8 mouse cellular contexts compared by ENCODE assay signal in the genomic region with DNA sequence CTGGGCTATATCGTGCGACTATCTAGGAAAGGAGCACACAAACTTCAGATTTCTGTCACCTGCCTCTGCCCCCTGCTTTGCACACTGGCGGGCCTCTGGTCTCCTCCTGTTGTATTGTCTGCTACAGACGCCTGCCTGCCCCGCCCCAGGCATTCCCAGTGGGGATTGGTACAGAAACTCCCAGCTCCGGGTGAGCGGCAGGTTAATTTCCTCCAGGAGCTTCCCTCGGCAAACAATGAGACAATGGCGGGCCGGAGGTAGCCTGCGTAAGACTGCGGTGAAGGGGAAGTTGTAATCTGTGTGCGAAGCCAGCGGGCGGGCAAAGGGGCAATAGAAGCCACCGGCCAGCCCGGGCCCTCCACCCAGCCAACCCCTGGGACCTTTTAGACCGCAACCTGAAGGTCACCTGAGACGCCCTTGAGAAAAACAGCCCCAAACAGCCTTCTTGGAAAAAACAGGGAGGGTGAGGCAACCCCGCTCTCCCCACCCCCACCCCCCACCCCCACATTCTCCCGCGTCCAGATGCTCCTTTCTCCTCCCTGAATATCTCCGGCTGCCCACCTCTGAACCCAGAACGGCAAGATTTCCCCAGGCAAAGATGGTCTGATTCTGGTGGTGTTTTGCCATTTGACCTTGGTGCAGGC. TPM values are rescaled to one million over a fixed set of nuclear protein-coding genes. Genes with fewer than 3 reads are reported as not detected.
DNase-seq lines count a peak whose midpoint lies in the region; ATAC-seq lines count a peak whose summit lies in the region.

No protein-coding gene starts in this region.

- no peak overlapping the region for H3K27ac ChIP-seq in forebrain, embryonic 14.5 days (ENCODE audit: low read depth, low read length)
- peak overlapping the region; percentile 66 for H3K27ac ChIP-seq in hindbrain, embryonic 10.5 days
- H3K27ac ChIP-seq in limb, embryonic 11.5 days (replicated peaks; ENCODE audit: low read depth, low read length): no peak overlapping the region
- no peak overlapping the region for H3K27ac ChIP-seq in neural tube, embryonic 14.5 days (ENCODE audit: low read depth, low read length)

- H3K4me3 ChIP-seq in forebrain, embryonic 14.5 days (ENCODE audit: low read depth, low read length): no peak overlapping the region
- H3K4me3 ChIP-seq in hindbrain, embryonic 10.5 days: peak overlapping the region; percentile 27
- no peak overlapping the region for H3K4me3 ChIP-seq in limb, embryonic 11.5 days (ENCODE audit: low read depth, low read length)
- no peak overlapping the region for H3K4me3 ChIP-seq in neural tube, embryonic 14.5 days (ENCODE audit: low read depth, low read length)

- peaks cover 2% of the 10 kb centered on the region; the same call in 1 of the 2 replicates for H3K4me1 ChIP-seq in forebrain, embryonic 14.5 days (ENCODE audit: control insufficient read depth, insufficient read depth, low read length)
- H3K4me1 ChIP-seq in hindbrain, embryonic 10.5 days (replicated peaks): peaks cover 20% of the 10 kb centered on the region
- H3K4me1 ChIP-seq in limb, embryonic 11.5 days (ENCODE audit: control insufficient read depth, insufficient read depth, low read length): no peaks in the 10 kb centered on the region
- no peaks in the 10 kb centered on the region for H3K4me1 ChIP-seq in neural tube, embryonic 14.5 days (ENCODE audit: control insufficient read depth, insufficient read depth, low read length)

- ATAC-seq in forebrain, embryonic 14.5 days: no peak
- ATAC-seq in limb, embryonic 11.5 days (ENCODE audit: insufficient number of reproducible peaks, low FRiP score, low TSS enrichment, low read depth): no peak
- peak; percentile 38; the same call in 1 of the 2 replicates for ATAC-seq in neural tube, embryonic 14.5 days (ENCODE audit: low read depth)
- ATAC-seq in inflammation-experienced regulatory T-cells, adult 6 months: no peak

- H3K36me3 ChIP-seq in forebrain, embryonic 14.5 days (ENCODE audit: control insufficient read depth, insufficient read depth, low read length): no peaks in the 10 kb centered on the region
- no peaks in the 10 kb centered on the region for H3K36me3 ChIP-seq in hindbrain, embryonic 10.5 days
- no peaks in the 10 kb centered on the region for H3K36me3 ChIP-seq in limb, embryonic 11.5 days (ENCODE audit: control insufficient read depth, insufficient read depth, low read length)
- no peaks in the 10 kb centered on the region for H3K36me3 ChIP-seq in neural tube, embryonic 14.5 days (ENCODE audit: control insufficient read depth, insufficient read depth, low read length)

- H3K27me3 ChIP-seq in forebrain, embryonic 14.5 days (replicated peaks; ENCODE audit: control insufficient read depth, insufficient read depth, low read length): no peaks in the 10 kb centered on the region
- H3K27me3 ChIP-seq in hindbrain, embryonic 10.5 days (ENCODE audit: insufficient read depth, poor library complexity, severe bottlenecking): peaks cover 24% of the 10 kb centered on the region
- H3K27me3 ChIP-seq in limb, embryonic 11.5 days (ENCODE audit: control insufficient read depth, insufficient read depth, low read length): no peaks in the 10 kb centered on the region
- no peaks in the 10 kb centered on the region for H3K27me3 ChIP-seq in neural tube, embryonic 14.5 days (ENCODE audit: control insufficient read depth, insufficient read depth, low read length)

- no peaks in the 10 kb centered on the region for H3K9me3 ChIP-seq in forebrain, embryonic 14.5 days (replicated peaks; ENCODE audit: control insufficient read depth, low read length)
- H3K9me3 ChIP-seq in hindbrain, embryonic 10.5 days: no peaks in the 10 kb centered on the region
- H3K9me3 ChIP-seq in limb, embryonic 11.5 days (ENCODE audit: control insufficient read depth, low read length): no peaks in the 10 kb centered on the region
- no peaks in the 10 kb centered on the region for H3K9me3 ChIP-seq in neural tube, embryonic 14.5 days (ENCODE audit: control insufficient read depth, low read length)

- no peak overlapping the region for H3K9ac ChIP-seq in forebrain, embryonic 14.5 days (ENCODE audit: low read length)
- H3K9ac ChIP-seq in limb, embryonic 11.5 days (ENCODE audit: low read length): no peak overlapping the region
- peak overlapping the region; percentile 28; the same call in 1 of the 2 replicates for H3K9ac ChIP-seq in neural tube, embryonic 14.5 days (replicated peaks; ENCODE audit: low read depth, low read length)

- DNase-seq in adrenal gland, adult 2 months: peak; percentile 55
- peak; percentile 19 for DNase-seq in forebrain, embryonic 14.5 days (ENCODE audit: low spot score)
- peak; percentile 30 for DNase-seq in hindbrain, embryonic 10.5 days (ENCODE audit: low spot score)
- DNase-seq in limb, embryonic 11.5 days (ENCODE audit: low spot score): peak; percentile 37
- no peak for DNase-seq in B cell, adult 2 months
- no peak for DNase-seq in cerebellum, adult 9-11 months

- 5% methylated on average over 24 of the region's 24 CpGs for WGBS in forebrain, embryonic 14.5 days
- 10% methylated on average over 24 of the region's 24 CpGs for WGBS in hindbrain, embryonic 10.5 days
- WGBS in limb, embryonic 11.5 days: 28% methylated on average over 24 of the region's 24 CpGs
- 9% methylated on average over 24 of the region's 24 CpGs for WGBS in neural tube, embryonic 14.5 days

- H3K4me2 ChIP-seq in forebrain, embryonic 14.5 days (ENCODE audit: low read length): peak overlapping the region; percentile 30; the same call in 1 of the 2 replicates
- no peak overlapping the region for H3K4me2 ChIP-seq in limb, embryonic 11.5 days (ENCODE audit: low read depth, severe bottlenecking)
- peak overlapping the region; percentile 33 for H3K4me2 ChIP-seq in neural tube, embryonic 14.5 days (ENCODE audit: low read depth, low read length)

RNA-seq across cellular contexts. Expression of a gene that starts 33.9 kb away (rescaled TPM):
- 1 to 10 TPM; 2.8 to 5.7 TPM for total RNA-seq in adrenal gland, adult 2 months (2021)
- 19.0 and 32.0 TPM in 2 replicates for polyA plus RNA-seq in adrenal gland, adult 2 months (2012; rRNA removed)
- 1.1 and 1.7 TPM in 2 replicates for polyA plus RNA-seq in forebrain, embryonic 14.5 days (2014; fragmentation: Nextera tagmentation; extraction: Ambion mirVana)
- polyA plus RNA-seq in hindbrain, embryonic 10.5 days (2016; fragmentation: Nextera tagmentation; extraction: Ambion mirVana): 5.2 and 7.6 TPM in 2 replicates
- 20.2 and 25.2 TPM in 2 replicates for polyA plus RNA-seq in limb, embryonic 11.5 days (2014; fragmentation: Nextera tagmentation; extraction: Ambion mirVana)
- 1.3 and 3.3 TPM in 2 replicates for polyA plus RNA-seq in neural tube, embryonic 14.5 days (2014; fragmentation: Nextera tagmentation; extraction: Ambion mirVana)
- not detected for polyA plus RNA-seq in inflammation-experienced regulatory T-cells, adult 6 months (2017; shearing (Covaris generic))

RNA-seq across cellular contexts. Expression of a gene that starts 49.4 kb away (rescaled TPM):
- 10 to 100 TPM; 91.7 to 93.7 TPM for total RNA-seq in adrenal gland, adult 2 months (2021)
- polyA plus RNA-seq in adrenal gland, adult 2 months (2012; rRNA removed): 8.4 and 10.6 TPM in 2 replicates
- polyA plus RNA-seq in forebrain, embryonic 14.5 days (2014; fragmentation: Nextera tagmentation; extraction: Ambion mirVana): 162 and 168 TPM in 2 replicates
- polyA plus RNA-seq in hindbrain, embryonic 10.5 days (2016; fragmentation: Nextera tagmentation; extraction: Ambion mirVana): 83.7 and 91.3 TPM in 2 replicates
- polyA plus RNA-seq in limb, embryonic 11.5 days (2014; fragmentation: Nextera tagmentation; extraction: Ambion mirVana): 65.9 and 86.5 TPM in 2 replicates
- 94.7 and 155 TPM in 2 replicates for polyA plus RNA-seq in neural tube, embryonic 14.5 days (2014; fragmentation: Nextera tagmentation; extraction: Ambion mirVana)
- polyA plus RNA-seq in inflammation-experienced regulatory T-cells, adult 6 months (2017; shearing (Covaris generic)): 10 to 100 TPM; 57.1 to 89.9 (median 83.2) TPM

Comparison
In these comparisons a context has a peak if more than half of its experiments do, and no peak if none do; other contexts are left out.
1. DNase-seq: peak in adrenal gland, adult 2 months (single experiment), forebrain, embryonic 14.5 days (single experiment), hindbrain, embryonic 10.5 days (single experiment) and limb, embryonic 11.5 days (single experiment); none in B cell, adult 2 months (0 of 2) and cerebellum, adult 9-11 months (single experiment).